ENCODE assay signal across 8 mouse cellular contexts in the genomic region with DNA sequence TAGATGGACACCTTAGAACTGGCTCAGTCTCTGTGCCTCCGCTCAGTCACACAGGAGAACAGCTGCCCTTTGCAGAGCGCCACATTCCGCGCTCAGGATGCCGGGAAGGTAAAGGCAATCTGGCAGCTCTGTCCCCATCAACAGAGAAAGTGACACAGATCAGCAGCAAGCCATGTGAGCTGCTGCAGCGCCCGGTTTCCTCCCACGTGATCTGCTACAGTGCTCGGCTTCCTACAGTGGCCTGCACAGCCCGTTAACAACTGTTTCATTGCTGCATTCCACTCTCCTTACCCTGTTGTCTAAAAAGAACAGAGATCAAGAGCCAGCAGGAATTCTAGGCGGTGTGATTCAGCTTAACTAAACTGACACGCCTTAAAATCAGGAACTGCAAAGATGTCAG. TPM values are rescaled to one million over a fixed set of nuclear protein-coding genes. Genes with fewer than 3 reads are reported as not detected.
DNase-seq lines count a peak whose midpoint lies in the region; ATAC-seq and TF ChIP-seq lines count a peak whose summit lies in the region.

No protein-coding gene starts in this region.

- TF ChIP-seq POLR2A in lung, adult 2 months (IDR thresholded peaks at IDR 0.05; ENCODE audit: borderline replicate concordance, extremely low read depth, low read depth, low read length), result no peak

- ATAC-seq in embryonic facial prominence, embryonic 14.5 days (ENCODE audit: low read depth), result peak; percentile 62; the same call in 1 of the 2 replicates
- no peak; the same call in 1 of the 2 replicates for ATAC-seq in heart, embryonic 13.5 days (ENCODE audit: extremely low read depth, insufficient number of reproducible peaks, low FRiP score, low TSS enrichment)
- ATAC-seq in midbrain, embryonic 11.5 days (ENCODE audit: low FRiP score), result no peak

- DNase-seq in embryonic facial prominence, embryonic 14.5 days (ENCODE audit: low spot score), result peak; percentile 43
- no peak for DNase-seq in embryonic facial prominence, embryonic 10.5 days (ENCODE audit: low spot score)
- DNase-seq in lung, adult 18-20 months, result peak; percentile 36 to 45
- DNase-seq in lung, adult 2 months, result no peak
- DNase-seq in lung, postnatal 25 days (ENCODE audit: low spot score), result peak; percentile 42
- no peak for DNase-seq in midbrain, embryonic 11.5 days (ENCODE audit: low spot score, missing footprints)
- no peak for DNase-seq in layer of hippocampus, postnatal 25 days (ENCODE audit: extremely low spot score in 1 of 2, low spot score in 1 of 2)

- H3K27me3 ChIP-seq in embryonic facial prominence, embryonic 14.5 days (replicated peaks; ENCODE audit: control insufficient read depth, insufficient read depth, low read length), result no peaks in the 10 kb centered on the region
- no peaks in the 10 kb centered on the region for H3K27me3 ChIP-seq in embryonic facial prominence, embryonic 10.5 days (replicated peaks; ENCODE audit: low read depth, poor library complexity, severe bottlenecking)
- H3K27me3 ChIP-seq in heart, embryonic 13.5 days (replicated peaks), result no peaks in the 10 kb centered on the region
- no peaks in the 10 kb centered on the region for H3K27me3 ChIP-seq in midbrain, embryonic 11.5 days (ENCODE audit: control insufficient read depth, insufficient read depth, low read length)

- H3K9me3 ChIP-seq in embryonic facial prominence, embryonic 14.5 days (ENCODE audit: control insufficient read depth, low read length), result no peaks in the 10 kb centered on the region
- H3K9me3 ChIP-seq in embryonic facial prominence, embryonic 10.5 days, result 0 out of 2 replicates have a peak, but pooled peaks cover 1% of the 10 kb centered on the region
- no peaks in the 10 kb centered on the region for H3K9me3 ChIP-seq in heart, embryonic 13.5 days
- H3K9me3 ChIP-seq in midbrain, embryonic 11.5 days (ENCODE audit: control insufficient read depth, low read length), result no peaks in the 10 kb centered on the region

- 65% methylated on average over 12 of the region's 12 CpGs for WGBS in embryonic facial prominence, embryonic 14.5 days
- 73% methylated on average over 12 of the region's 12 CpGs for WGBS in embryonic facial prominence, embryonic 10.5 days
- WGBS in lung, adult 2 months, result 51% methylated on average over 12 of the region's 12 CpGs
- 42% methylated on average over 12 of the region's 12 CpGs for WGBS in heart, embryonic 13.5 days
- 77% methylated on average over 12 of the region's 12 CpGs for WGBS in midbrain, embryonic 11.5 days

- TF ChIP-seq CTCF in lung, adult 2 months (IDR thresholded peaks at IDR 0.05; ENCODE audit: insufficient read depth, low read length), result no peak

- H3K36me3 ChIP-seq in embryonic facial prominence, embryonic 14.5 days (ENCODE audit: control insufficient read depth, insufficient read depth, low read length), result no peaks in the 10 kb centered on the region
- no peaks in the 10 kb centered on the region for H3K36me3 ChIP-seq in embryonic facial prominence, embryonic 10.5 days (replicated peaks)
- no peaks in the 10 kb centered on the region for H3K36me3 ChIP-seq in heart, embryonic 13.5 days
- no peaks in the 10 kb centered on the region for H3K36me3 ChIP-seq in midbrain, embryonic 11.5 days (ENCODE audit: control insufficient read depth, insufficient read depth, low read length)

- no peak overlapping the region for H3K4me3 ChIP-seq in embryonic facial prominence, embryonic 14.5 days (ENCODE audit: low read depth, low read length)
- no peak overlapping the region for H3K4me3 ChIP-seq in embryonic facial prominence, embryonic 10.5 days
- no peak overlapping the region for H3K4me3 ChIP-seq in lung, adult 2 months (replicated peaks; ENCODE audit: extremely low read depth, low read depth, low read length)
- H3K4me3 ChIP-seq in heart, embryonic 13.5 days, result no peak overlapping the region
- no peak overlapping the region for H3K4me3 ChIP-seq in midbrain, embryonic 11.5 days (ENCODE audit: low read depth, low read length)

- no peak overlapping the region for H3K4me2 ChIP-seq in embryonic facial prominence, embryonic 14.5 days (ENCODE audit: low read depth, low read length)
- peak overlapping the region; percentile 40 for H3K4me2 ChIP-seq in heart, embryonic 13.5 days
- H3K4me2 ChIP-seq in midbrain, embryonic 11.5 days, result no peak overlapping the region

- no peak overlapping the region for H3K27ac ChIP-seq in embryonic facial prominence, embryonic 14.5 days (replicated peaks; ENCODE audit: low read depth, low read length)
- no peak overlapping the region for H3K27ac ChIP-seq in embryonic facial prominence, embryonic 10.5 days (replicated peaks)
- H3K27ac ChIP-seq in heart, embryonic 13.5 days (replicated peaks), result peak overlapping the region; percentile 52
- no peak overlapping the region for H3K27ac ChIP-seq in midbrain, embryonic 11.5 days (ENCODE audit: low read depth, low read length)

- H3K4me1 ChIP-seq in embryonic facial prominence, embryonic 14.5 days (ENCODE audit: control insufficient read depth, insufficient read depth, low read length), result no peaks in the 10 kb centered on the region
- H3K4me1 ChIP-seq in embryonic facial prominence, embryonic 10.5 days, result no peaks in the 10 kb centered on the region
- peaks cover 3% of the 10 kb centered on the region; the same call in 1 of the 2 replicates for H3K4me1 ChIP-seq in lung, adult 2 months (ENCODE audit: control insufficient read depth, insufficient read depth, low read length)
- H3K4me1 ChIP-seq in heart, embryonic 13.5 days, result peaks cover 10% of the 10 kb centered on the region
- no peaks in the 10 kb centered on the region for H3K4me1 ChIP-seq in midbrain, embryonic 11.5 days (ENCODE audit: control insufficient read depth, insufficient read depth, low read length)

- no peak overlapping the region for H3K9ac ChIP-seq in embryonic facial prominence, embryonic 14.5 days (ENCODE audit: low read depth, low read length)
- H3K9ac ChIP-seq in heart, embryonic 13.5 days, result peak overlapping the region; percentile 44
- H3K9ac ChIP-seq in midbrain, embryonic 11.5 days (ENCODE audit: low read length), result no peak overlapping the region

RNA-seq across cellular contexts. Expression of gene Sypl, which starts 36.0 kb away (rescaled TPM):
- 115 and 119 TPM in 2 replicates for polyA plus RNA-seq in embryonic facial prominence, embryonic 14.5 days (2014; fragmentation: Nextera tagmentation; extraction: Ambion mirVana)
- polyA plus RNA-seq in embryonic facial prominence, embryonic 10.5 days (2016; fragmentation: Nextera tagmentation; extraction: Ambion mirVana), result 48.6 and 50.3 TPM in 2 replicates
- 73.2 and 121 TPM in 2 replicates for polyA plus RNA-seq in lung, adult 2 months (2012; rRNA removed)
- polyA plus RNA-seq in heart, embryonic 13.5 days (2015; fragmentation: Nextera tagmentation; extraction: Ambion mirVana), result 79.8 and 94.2 TPM in 2 replicates
- polyA plus RNA-seq in midbrain, embryonic 11.5 days (2014; fragmentation: Nextera tagmentation; extraction: Ambion mirVana), result 45.3 and 52.8 TPM in 2 replicates
- 10 to 100 TPM; 41.2 to 44.4 TPM for total RNA-seq in layer of hippocampus, postnatal 25 days (2021)

Comparison
In these comparisons a context has a peak if more than half of its experiments do, and no peak if none do; other contexts are left out.
1. DNase-seq: peak in embryonic facial prominence, embryonic 14.5 days (single experiment), lung, adult 18-20 months (2 of 2) and lung, postnatal 25 days (single experiment); none in embryonic facial prominence, embryonic 10.5 days (single experiment), lung, adult 2 months (single experiment), midbrain, embryonic 11.5 days (single experiment) and layer of hippocampus, postnatal 25 days (0 of 2).